Mouse (Mus musculus) liver, postnatal 0 days (tissue): ENCODE data around the gene Tbc1d8.

Experiments used
- CTCF ChIP-seq: sonication (generic); IDR thresholded peaks from 2 replicates; pipeline ENCODE4 v1.5.1; 2016; ENCODE audit warnings: antibody characterized with exemption, low read depth
- EP300 ChIP-seq: IDR thresholded peaks from 2 replicates; pipeline ENCODE4 v1.6.1; 2016; ENCODE audit warnings: antibody characterized with exemption, low read depth, mild to moderate bottlenecking

- TF ChIP-seq CTCF (no peak), EP300 (peak; percentile 70)
These were observed 53.1 kb downstream of the Tbc1d8 start for GRCm38 (mm10) chr1:39425497-39425896.
